Mouse (Mus musculus) heart, postnatal 0 days (tissue): ENCODE data around the gene Rassf9. TPM values are rescaled to one million over a fixed set of nuclear protein-coding genes. Genes with fewer than 3 reads are reported as not detected.

ENCODE experiments used
- ATAC-seq: fragments of 200-750 bp; cut with Nextera tagmentation; 2 replicates; pipeline ENCODE4 v1.8.0; 2017; ENCODE audit warnings: low read depth, moderate number of reproducible peaks, moderate library complexity; ENCODE audit not compliant: insufficient read depth
- DNase-seq: peaks from one replicate; pipeline ENCODE4 v3.0.0-alpha.2; 2016; ENCODE audit warnings: low spot score
- H3K27ac ChIP-seq: fragments of 300-500 bp; sonication (generic); 2 replicates; pipeline ENCODE4 v1.5.1; 2014; ENCODE audit warnings: low read depth, mild to moderate bottlenecking
- H3K27me3 ChIP-seq: fragments of 300-500 bp; sonication (generic); 2 replicates; pipeline ENCODE4 v1.6.1; 2014; ENCODE audit warnings: low read length, mixed read lengths; ENCODE audit not compliant: control insufficient read depth, insufficient read depth
- H3K36me3 ChIP-seq: fragments of 300-500 bp; sonication (generic); replicated peaks from 2 replicates; pipeline ENCODE4 v1.6.1; 2014; ENCODE audit warnings: low read length, mixed read lengths; ENCODE audit not compliant: control insufficient read depth, insufficient read depth
- H3K4me1 ChIP-seq: fragments of 300-500 bp; sonication (generic); 2 replicates; pipeline ENCODE4 v1.6.1; 2014; ENCODE audit warnings: antibody characterized with exemption; ENCODE audit not compliant: control insufficient read depth, insufficient read depth
- H3K4me2 ChIP-seq: fragments of 300-500 bp; sonication (generic); 2 replicates; pipeline ENCODE4 v1.6.1; 2014; ENCODE audit warnings: low read depth, mild to moderate bottlenecking, low read length, moderate library complexity
- H3K4me3 ChIP-seq: fragments of 300-500 bp; sonication (generic); 2 replicates; pipeline ENCODE4 v1.5.1; 2014; ENCODE audit warnings: low read depth, low read length
- H3K9ac ChIP-seq: fragments of 300-500 bp; sonication (generic); replicated peaks from 2 replicates; pipeline ENCODE4 v1.6.1; 2014; ENCODE audit warnings: low read depth, low read length, mixed read lengths
- H3K9me3 ChIP-seq: fragments of 300-500 bp; sonication (generic); replicated peaks from 2 replicates; pipeline ENCODE4 v1.6.1; 2016; ENCODE audit warnings: low read length; ENCODE audit not compliant: control insufficient read depth
- CTCF ChIP-seq: IDR thresholded peaks from 2 replicates; pipeline ENCODE4 v1.5.1; 2016; ENCODE audit warnings: antibody characterized with exemption, control low read depth, low read depth
- EP300 ChIP-seq: IDR thresholded peaks from 2 replicates; pipeline ENCODE4 v1.6.1; 2016; ENCODE audit warnings: antibody characterized with exemption, low read depth
- WGBS: fragments of 180-500 bp; shearing (Covaris S2); extraction: QIAGEN DNeasy Blood & Tissue Kit; methylation state at CpG from one replicate; pipeline ENCODE4 v1.1.7; 2014; 5-methylcytosine and 5-hydroxymethylcytosine counted together
- polyA plus RNA-seq: library from polyadenylated mRNA; unstranded; fragments of >200 nt; fragmentation: Nextera tagmentation; extraction: Ambion mirVana; gene quantifications from 2 replicates; pipeline ENCODE4 v1.2.1, GENCODE M21; 2015
- total RNA-seq: library from RNA; depleted of rRNA; stranded (reverse); fragments of >200 nt; gene quantifications from 2 replicates; pipeline ENCODE4 v1.2.3, GENCODE M21; 2014; ENCODE audit warnings: low replicate concordance

Gene Rassf9
- total and polyA plus RNA-seq, 2 experiments from 2014 or later = 2.6 to 16.2 TPM

GRCm38 (mm10) chr10:102507386-102507785, 4.6 kb upstream of the Rassf9 start:
- Histone ChIP-seq H3K9me3 (no peaks in the 10 kb centered on the region), H3K36me3 (no peaks in the 10 kb centered on the region), H3K9ac (no peak overlapping the region), H3K4me1 (no peaks in the 10 kb centered on the region), H3K27me3 (no peaks in the 10 kb centered on the region), H3K4me3 (no peak overlapping the region), H3K27ac (no peak overlapping the region), H3K4me2 (no peak overlapping the region)
- DNase-seq (no peak), ATAC-seq (no peak)
- 43% methylated on average over 4 of the region's 4 CpGs for WGBS
- no peak for TF ChIP-seq CTCF
- TF ChIP-seq EP300 = no peak

DNA sequence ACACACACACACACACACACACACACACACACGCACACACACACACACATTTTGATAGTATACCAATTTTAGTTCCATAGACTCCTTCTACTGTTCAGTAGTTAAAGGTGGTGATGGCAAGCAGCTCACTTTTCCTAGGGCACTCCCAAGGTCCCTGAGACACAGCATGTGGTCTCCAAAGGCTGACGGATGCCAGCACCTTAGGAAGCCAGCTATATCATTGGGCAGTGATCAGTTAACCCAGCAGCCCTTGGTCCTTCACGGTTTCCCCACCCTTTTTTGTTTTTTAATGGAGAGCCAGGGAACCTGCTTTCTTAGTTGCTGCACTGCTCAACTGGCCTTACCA, 588 bp upstream of the Rassf9 start:
- Histone ChIP-seq H3K9ac (no peak overlapping the region), H3K9me3 (no peaks in the 10 kb centered on the region), H3K4me3 (no peak overlapping the region; the same call in 1 of the 2 replicates), H3K4me1 (no peaks in the 10 kb centered on the region), H3K27me3 (no peaks in the 10 kb centered on the region), H3K27ac (peak overlapping the region; percentile 2; the same call in 1 of the 2 replicates), H3K4me2 (peak overlapping the region; percentile 31; the same call in 1 of the 2 replicates), H3K36me3 (no peaks in the 10 kb centered on the region)
- 49% methylated on average over 3 of the region's 3 CpGs for WGBS
- TF ChIP-seq EP300 = no peak
- no peak for TF ChIP-seq CTCF
- DNase-seq (no peak), ATAC-seq (no peak)

DNA sequence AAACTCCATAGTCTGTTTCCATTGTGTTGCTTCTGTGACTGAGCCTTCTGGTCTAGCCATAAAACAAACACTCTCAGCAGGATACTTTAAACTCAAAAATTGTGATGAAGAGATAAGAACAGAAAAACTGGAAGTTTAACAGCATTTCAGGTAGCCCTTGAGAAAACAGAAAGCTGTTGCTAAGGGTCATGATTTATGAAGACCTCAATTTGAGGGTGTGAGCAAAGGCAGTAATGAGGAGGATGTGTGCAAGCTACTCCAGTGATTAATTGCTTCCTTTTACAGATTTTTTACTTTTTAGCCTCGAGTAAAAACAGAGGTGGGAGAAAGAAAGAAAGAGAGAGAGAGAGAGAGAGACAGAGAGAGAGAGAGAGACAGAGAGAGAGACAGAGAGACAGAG, 2.1 kb downstream of the Rassf9 start:
- H3K4me3 ChIP-seq = peak overlapping the region; percentile 26
- TF ChIP-seq CTCF (no peak), EP300 (no peak)
- WGBS = 3% methylated on average over 1 of the region's 1 CpGs
- ATAC-seq (no peak), DNase-seq (no peak)
- no peaks in the 10 kb centered on the region for H3K27me3 ChIP-seq
- H3K9ac ChIP-seq = no peak overlapping the region
- H3K4me1 ChIP-seq = no peaks in the 10 kb centered on the region
- no peaks in the 10 kb centered on the region for H3K9me3 ChIP-seq
- H3K36me3 ChIP-seq = no peaks in the 10 kb centered on the region
- peak overlapping the region; percentile 19; the same call in 1 of the 2 replicates for H3K4me2 ChIP-seq
- H3K27ac ChIP-seq = no peak overlapping the region

GRCm38 (mm10) chr10:102527901-102528300, 15.9 kb downstream of the Rassf9 start:
- ATAC-seq = no peak
- H3K9me3 ChIP-seq = no peaks in the 10 kb centered on the region
- DNase-seq = no peak
- H3K36me3 ChIP-seq = no peaks in the 10 kb centered on the region
- no peaks in the 10 kb centered on the region for H3K27me3 ChIP-seq
- no peaks in the 10 kb centered on the region for H3K4me1 ChIP-seq
- no peak overlapping the region for H3K4me2 ChIP-seq
- TF ChIP-seq EP300 (no peak), CTCF (no peak)
- no peak overlapping the region for H3K4me3 ChIP-seq
- H3K9ac ChIP-seq = no peak overlapping the region
- no peak overlapping the region for H3K27ac ChIP-seq
- 60% methylated on average over 3 of the region's 3 CpGs for WGBS

- DNase-seq = no peak
- Histone ChIP-seq H3K4me3 (no peak overlapping the region), H3K36me3 (no peaks in the 10 kb centered on the region)
These were observed 41.9 kb downstream of the Rassf9 start for GRCm38 (mm10) chr10:102553941-102554340.

GRCm38 (mm10) chr10:102562488-102562887, 50.5 kb downstream of the Rassf9 start:
- DNase-seq (no peak), ATAC-seq (no peak)
- Histone ChIP-seq H3K4me3 (no peak overlapping the region), H3K27me3 (no peaks in the 10 kb centered on the region), H3K4me1 (no peaks in the 10 kb centered on the region), H3K9ac (no peak overlapping the region), H3K36me3 (no peaks in the 10 kb centered on the region), H3K9me3 (no peaks in the 10 kb centered on the region), H3K4me2 (no peak overlapping the region), H3K27ac (no peak overlapping the region)
- TF ChIP-seq EP300 (no peak), CTCF (no peak)
- WGBS = 54% methylated on average over 1 of the region's 1 CpGs

More at GRCm38 (mm10) chr10:102553941-102554340, 41.9 kb downstream of the Rassf9 start:
- TF ChIP-seq EP300 (no peak), CTCF (no peak)
- Histone ChIP-seq H3K4me1 (no peaks in the 10 kb centered on the region), H3K4me2 (no peak overlapping the region), H3K27me3 (no peaks in the 10 kb centered on the region), H3K9ac (no peak overlapping the region), H3K27ac (no peak overlapping the region), H3K9me3 (no peaks in the 10 kb centered on the region)
- WGBS = 62% methylated on average over 4 of the region's 4 CpGs
- ATAC-seq = no peak
